Mouse (Mus musculus) retina, embryonic 14.5 days (tissue): ENCODE measurements around the gene Nav2.

ENCODE experiments used
- DNase-seq: peaks from one replicate; pipeline ENCODE4 v3.0.0-alpha.2; 2015; ENCODE audit warnings: low spot score

Nav2 gene

GRCm38 (mm10) chr7:49250581-49251307 is 342.2 kb downstream of the Nav2 start:
- no peak for DNase-seq

- no peak for DNase-seq
These were observed 342.8 kb downstream of the Nav2 start for GRCm38 (mm10) chr7:49251308-49251638.

- DNase-seq, result no peak
These were observed 343.9 kb downstream of the Nav2 start for GRCm38 (mm10) chr7:49252444-49252843.

DNA sequence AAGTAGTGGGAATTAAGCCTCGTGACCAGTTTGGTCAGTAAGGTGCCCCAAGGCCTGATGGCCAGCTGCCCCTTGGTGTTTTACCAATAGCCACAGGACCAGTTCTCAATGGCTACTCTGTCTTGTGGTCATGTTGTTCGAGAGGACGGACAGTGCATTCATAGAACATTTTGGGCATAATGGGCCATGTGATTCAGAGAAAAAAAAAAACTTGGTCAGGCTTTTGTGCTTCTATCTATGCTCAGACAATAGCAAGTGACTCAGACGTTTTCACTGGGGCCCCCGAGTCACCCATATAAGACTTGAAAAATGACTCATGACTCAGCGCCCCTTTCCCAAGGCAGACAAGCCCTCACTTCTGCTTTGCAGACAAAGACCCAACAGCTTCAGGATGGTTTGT is 344.4 kb downstream of the Nav2 start:
- DNase-seq, result no peak

GRCm38 (mm10) chr7:49255053-49255452 is 346.5 kb downstream of the Nav2 start:
- DNase-seq, result no peak

GRCm38 (mm10) chr7:49257234-49257906 is 348.9 kb downstream of the Nav2 start:
- no peak for DNase-seq

- DNase-seq, result no peak
These were observed 349.6 kb downstream of the Nav2 start for GRCm38 (mm10) chr7:49258088-49258487.

- no peak for DNase-seq
These were observed 353.5 kb downstream of the Nav2 start for GRCm38 (mm10) chr7:49261941-49262511.

DNA sequence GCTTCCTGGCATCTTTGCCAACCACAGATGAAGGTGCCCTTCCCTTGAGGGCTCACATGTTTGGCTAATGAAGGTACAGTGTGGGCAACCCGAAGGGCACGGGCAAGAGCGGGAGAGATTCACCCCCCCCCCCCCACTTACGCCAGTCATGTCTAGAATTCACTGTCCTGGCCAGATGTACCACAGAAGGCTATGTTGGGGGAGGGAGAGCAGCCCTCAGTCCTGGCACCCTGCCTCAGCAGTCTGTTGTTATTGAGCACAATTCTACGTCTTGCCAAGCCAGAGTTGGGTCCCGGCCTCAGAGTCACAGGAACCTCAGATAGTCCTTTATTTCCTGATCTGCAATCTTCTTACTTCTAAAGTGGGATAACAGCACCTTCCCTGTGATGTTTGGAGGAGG is 357.9 kb downstream of the Nav2 start:
- DNase-seq, result no peak

DNA sequence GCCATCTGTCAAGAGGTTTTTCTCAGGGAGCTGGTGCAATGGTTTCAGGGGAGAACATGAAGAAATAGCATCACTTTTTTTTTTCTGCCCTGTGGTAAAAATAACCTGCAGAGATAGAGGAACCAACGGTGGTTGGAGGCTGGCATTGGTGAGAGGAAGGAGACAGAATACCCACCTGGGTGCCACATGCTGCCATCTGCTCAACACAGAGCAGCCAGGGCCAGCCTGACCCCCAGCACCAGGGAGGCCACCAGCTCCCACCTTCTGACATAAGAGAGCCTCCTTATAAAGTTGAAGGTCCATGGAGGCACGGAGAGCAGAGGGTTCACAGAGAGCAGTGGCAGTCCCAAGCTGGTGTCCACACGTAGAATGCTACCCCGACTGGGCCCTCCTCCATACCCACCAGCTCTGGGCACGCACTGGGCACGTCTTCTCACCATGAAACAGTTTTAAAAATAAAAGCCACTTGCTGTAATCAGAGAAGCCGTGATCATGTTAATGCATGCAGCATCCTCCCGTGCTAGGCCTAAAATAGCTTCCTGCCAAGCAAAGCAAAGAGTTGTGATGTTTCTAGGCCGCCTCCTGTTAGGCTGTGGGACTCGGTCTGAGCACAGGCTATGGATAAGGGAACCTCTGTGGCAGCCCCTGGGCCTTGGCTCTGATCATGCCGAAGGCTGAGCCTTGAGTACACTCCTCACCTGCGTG is 359.3 kb downstream of the Nav2 start:
- no peak for DNase-seq

- DNase-seq, result no peak
These were observed 359.9 kb downstream of the Nav2 start for GRCm38 (mm10) chr7:49268401-49268921.

DNA sequence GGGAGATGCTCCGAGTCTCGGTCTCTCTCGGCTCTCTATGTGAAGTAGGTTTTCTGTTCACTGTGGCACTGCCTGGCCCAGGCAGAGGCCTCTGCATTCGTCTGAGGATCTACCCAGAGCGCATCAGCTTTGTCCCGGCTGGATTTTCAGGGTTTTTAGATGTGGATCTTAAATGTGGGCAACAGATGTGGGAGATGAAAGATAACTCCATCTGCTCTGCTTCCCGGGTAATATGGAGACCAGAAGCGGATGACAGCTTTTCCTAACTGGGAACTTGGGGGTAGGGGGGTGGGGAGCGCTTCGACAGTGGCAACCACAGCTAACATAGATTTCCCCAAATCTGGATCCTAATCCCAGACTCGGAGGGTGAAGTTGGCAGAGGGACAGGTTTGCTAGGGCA is 362.3 kb downstream of the Nav2 start:
- no peak for DNase-seq

GRCm38 (mm10) chr7:49272445-49273439 is 364.2 kb downstream of the Nav2 start:
- peak; percentile 94 for DNase-seq

DNA sequence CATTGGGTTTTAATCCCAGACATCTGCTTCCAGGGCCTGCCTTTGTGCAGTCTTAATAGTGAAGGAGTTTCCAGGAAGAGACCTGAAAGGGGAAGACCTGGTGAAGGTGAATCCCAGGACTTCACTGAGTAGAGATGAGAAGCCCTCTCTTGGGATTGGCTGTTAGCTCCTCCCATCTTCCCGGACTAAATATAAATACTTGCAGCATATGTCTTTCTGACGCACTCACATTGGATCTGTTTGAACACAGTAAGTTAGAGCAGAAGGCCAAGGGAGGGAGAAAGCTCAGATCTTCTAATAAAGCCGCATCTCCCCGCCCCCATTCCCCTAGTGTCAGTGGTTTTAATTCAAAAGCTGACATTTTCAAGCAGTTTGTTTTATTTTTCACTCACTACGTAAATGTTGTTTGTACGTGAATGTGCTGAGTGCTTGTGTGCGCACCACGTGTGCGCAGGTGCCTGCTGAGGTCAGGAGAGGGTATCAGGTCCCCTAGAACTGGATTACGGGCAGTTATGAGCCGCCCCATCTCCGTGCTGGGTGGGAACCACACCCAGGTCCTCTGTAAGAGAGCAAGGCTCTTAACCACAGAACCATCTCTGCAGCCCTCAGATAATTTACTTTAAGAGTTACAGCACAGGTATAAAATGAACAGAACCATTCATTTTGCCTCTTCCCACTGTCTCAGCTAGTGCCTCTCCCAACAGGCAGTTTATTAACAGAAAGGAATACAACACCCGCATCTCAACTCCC is 365.6 kb downstream of the Nav2 start:
- DNase-seq, result no peak

DNA sequence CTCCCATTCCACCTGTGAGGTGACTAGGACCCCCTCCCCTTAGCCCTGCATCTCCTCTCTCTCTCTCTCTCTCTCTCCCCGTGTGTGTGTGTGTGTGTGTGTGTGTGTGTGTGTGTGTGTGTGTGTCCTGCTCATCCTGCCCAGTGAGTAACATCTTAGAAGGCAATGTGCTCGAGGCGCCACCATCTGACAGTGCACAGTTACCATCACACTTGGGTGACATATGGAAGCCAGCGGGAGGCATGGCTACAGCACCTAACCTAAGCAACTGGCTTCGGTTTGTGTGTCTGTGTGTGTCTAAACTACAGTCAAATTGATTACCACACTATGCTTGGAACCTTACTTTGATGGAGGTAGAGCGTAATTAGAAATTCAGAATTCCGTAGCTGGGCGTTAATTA is 366.2 kb downstream of the Nav2 start:
- DNase-seq, result no peak

- no peak for DNase-seq
These were observed 367.6 kb downstream of the Nav2 start for GRCm38 (mm10) chr7:49276163-49276562.

GRCm38 (mm10) chr7:49277685-49278084 is 369.2 kb downstream of the Nav2 start:
- DNase-seq, result no peak

GRCm38 (mm10) chr7:49278531-49278930 is 370.0 kb downstream of the Nav2 start:
- DNase-seq, result no peak

GRCm38 (mm10) chr7:49280427-49280826 is 371.9 kb downstream of the Nav2 start:
- no peak for DNase-seq

DNA sequence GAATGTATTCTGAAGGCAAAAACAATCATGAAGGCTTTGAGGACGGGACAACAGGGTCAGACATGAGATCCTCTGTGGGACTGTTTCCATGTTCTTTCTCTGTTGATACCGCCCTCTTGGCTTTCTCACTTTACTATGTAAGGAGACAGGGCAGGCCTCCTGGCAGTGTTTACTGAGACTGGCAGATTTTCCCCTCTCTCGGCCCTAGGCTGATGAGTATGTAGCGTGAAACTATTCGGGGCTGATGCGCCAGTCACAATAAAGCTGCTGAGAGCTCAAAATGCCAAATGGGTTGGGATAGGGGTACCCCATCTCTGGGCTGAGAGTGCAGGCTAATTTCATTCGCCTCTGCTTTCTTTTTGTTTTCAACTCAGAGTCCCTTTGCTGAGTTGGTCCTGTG is 373.9 kb downstream of the Nav2 start:
- DNase-seq, result no peak
